Mouse (Mus musculus) stomach, postnatal 0 days (tissue): ENCODE measurements around the gene Inpp5f.

ENCODE experiments used
- CTCF ChIP-seq: IDR thresholded peaks from 2 replicates; pipeline ENCODE4 v1.5.1; 2016; ENCODE audit warnings: antibody characterized with exemption, low read depth, mild to moderate bottlenecking, moderate library complexity
- EP300 ChIP-seq: optimal IDR thresholded peaks from 2 replicates; pipeline ENCODE3; 2016; ENCODE audit warnings: antibody characterized with exemption

DNA sequence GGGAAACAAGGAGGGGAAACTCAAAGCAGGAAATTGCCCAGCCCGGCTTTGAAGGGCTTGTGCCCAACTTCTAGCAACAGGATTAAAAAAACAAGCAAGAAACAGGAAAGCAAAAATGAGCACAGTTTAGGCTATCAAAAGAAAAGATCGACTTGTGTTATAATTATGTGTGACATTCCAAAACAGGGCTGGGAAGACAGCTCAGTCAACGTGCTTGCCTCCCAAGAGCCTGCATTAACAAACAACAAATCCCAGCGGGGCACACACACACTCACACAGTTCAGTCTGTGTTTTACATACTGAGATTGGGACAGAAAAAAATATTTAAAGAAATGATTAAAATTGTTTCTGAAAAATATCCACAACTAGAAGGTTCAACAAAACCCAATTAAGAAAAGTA is 106.9 kb downstream of the Inpp5f start:
- TF ChIP-seq CTCF (no peak), EP300 (no peak)
